Mouse (Mus musculus) left cerebral cortex, postnatal 14 days (tissue): ENCODE data around the gene P2rx1. TPM values are rescaled to one million over a fixed set of nuclear protein-coding genes. Genes with fewer than 3 reads are reported as not detected.

Experiments used
- DNase-seq, 2 experiments: peaks; one replicate each; pipeline ENCODE4 v3.0.0; 2021 to 2022; ENCODE audit warnings: low spot score in 2 of 2, mixed read lengths in 1 of 2
- intact Hi-C: fragments of 180-260 bp; cut with DNase I; formaldehyde crosslinking; loops from one replicate; pipeline ENCODE4 v1.15.1; 2025
- total RNA-seq, 2 experiments: library from RNA; stranded (reverse); gene quantifications; 2 replicates each; pipeline ENCODE4 v1.2.3; 2021

P2rx1 gene
- total RNA-seq, 2 experiments from 2014 or later, result 1.2 to 1.3 TPM

DNA sequence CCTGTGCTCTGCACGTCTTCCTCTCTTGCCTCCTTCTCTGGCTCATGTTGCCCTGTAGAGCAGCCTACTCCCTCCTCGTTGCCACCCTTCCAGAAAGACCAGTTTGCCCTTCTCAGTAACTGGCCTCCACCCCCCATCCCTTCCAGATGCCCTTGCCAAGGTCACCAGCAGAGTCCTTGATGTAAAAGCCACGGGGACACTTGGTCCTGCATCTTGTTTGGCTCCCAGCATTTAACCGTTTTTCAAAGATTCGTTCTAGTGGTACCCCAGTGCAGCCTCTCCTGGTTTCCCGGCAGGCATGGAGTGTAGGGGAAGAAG lies 17.2 kb downstream of the P2rx1 start:
- intact Hi-C loops, result no loop called here
- DNase-seq, result no peak

DNA sequence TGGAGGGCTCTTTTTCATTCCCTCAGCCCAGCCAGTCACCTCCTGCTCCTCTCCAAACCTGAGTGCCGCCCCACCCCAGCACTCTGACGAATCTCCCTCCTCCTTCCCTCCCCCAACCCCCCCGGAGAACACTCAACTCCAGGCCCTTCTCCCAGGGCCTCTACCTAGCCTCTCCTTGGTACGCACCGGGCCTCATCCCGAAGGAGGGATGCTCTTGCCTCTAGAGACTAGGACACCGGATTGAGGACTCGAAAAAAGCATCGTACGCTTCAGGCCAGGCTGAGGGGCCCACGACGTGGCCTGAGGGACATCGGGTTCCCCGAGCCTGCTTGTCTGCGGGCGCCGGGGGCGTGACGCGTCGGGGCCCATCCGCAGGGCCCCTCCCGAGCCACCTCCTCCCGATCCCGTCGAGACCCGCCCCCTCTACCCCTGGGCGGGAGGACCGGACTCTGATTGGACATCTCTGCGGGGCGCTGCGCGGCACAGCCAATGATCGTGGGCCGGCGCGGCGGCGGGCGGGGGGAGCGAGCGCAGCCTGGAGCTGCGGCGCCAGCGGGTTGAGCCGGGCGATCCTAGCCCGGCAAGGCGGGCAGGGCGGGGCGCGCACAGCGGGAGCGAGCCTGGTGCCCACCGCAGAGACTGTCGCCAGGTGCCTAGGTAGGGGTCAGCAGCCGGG lies 19.7 kb downstream of the P2rx1 start, which contains the start of gene Camkk1:
Camkk1 (plus strand) TSS at position 538 of the 676 bp plus-strand sequence.
- DNase-seq, result peak; percentile 95
- intact Hi-C loops, result no loop called here

DNA sequence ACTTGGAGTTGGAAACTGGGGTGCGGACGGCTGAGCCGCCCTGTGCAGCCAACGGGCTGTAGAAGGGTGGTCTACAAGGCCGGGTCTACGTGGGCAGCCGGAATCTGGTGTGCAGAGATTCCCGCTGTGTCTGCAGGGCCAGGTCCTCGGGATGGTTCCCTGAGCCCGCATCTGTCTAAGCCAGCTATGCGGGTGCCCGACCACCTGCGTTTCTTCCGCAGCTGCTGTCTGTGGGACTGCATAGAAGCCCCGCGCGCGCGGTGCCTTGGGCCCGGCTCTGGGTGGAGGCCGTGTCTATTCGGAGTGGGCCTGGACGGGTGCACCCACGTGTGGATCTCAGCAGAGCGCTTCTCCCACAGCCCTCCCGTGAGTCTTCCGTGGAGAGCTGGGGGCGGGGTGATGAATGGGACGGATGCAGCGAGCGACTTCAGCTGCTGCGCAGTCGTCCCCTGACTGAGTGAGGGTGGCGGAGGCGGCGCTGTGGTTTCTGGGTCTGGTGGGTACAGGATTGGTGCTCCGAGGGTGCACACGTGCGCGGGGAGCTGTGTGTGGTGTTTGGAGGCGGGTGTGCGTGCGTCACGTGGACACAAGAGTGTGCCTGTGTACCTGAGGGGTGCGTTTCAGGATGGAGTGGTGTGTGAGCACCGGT lies 20.4 kb downstream of the P2rx1 start:
- intact Hi-C loops, result no loop called here
- DNase-seq, result peak; percentile 85 to 92

DNA sequence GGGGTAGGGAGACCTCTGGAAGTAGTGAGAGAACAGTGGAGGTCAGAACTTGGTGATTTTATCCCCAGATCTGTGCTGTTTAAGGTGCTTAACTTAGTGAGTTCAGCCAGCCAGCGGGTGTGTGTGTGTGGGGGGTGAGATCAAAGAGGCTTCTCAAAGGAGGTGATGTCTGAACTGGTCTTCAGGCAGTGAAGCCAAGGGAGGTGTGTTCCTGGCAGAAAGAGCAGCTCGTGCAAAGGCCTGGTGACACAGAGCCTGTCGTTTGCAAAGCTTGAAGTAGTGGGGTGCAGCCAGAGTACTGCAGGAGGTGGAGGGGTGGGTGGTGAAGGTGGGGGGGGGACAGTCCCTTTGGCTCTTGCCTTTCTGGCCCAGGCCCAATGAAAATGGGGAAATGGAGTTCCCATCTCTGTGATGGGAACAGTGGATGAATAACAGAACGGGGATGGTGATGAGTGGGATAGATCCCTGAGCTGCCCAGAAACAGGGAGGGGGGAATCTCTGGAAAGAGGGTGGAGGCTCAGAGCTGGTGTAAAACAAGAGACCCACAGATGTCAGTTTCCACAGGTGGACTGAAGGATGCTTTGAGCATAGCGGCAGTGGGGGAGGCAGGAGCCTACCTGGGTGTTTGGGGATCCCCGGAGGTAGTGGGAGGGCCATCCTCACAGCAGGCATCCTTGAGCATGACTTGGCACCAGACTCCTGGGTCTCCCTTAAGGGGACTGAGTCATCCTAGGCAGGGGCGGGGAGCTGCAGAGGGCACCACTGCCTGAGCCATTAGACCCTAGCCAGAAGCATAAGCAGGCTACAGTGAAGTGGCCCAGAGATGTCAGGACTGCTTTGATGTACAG lies 22.3 kb downstream of the P2rx1 start:
- DNase-seq, result no peak
- intact Hi-C loops, result no loop called here

DNA sequence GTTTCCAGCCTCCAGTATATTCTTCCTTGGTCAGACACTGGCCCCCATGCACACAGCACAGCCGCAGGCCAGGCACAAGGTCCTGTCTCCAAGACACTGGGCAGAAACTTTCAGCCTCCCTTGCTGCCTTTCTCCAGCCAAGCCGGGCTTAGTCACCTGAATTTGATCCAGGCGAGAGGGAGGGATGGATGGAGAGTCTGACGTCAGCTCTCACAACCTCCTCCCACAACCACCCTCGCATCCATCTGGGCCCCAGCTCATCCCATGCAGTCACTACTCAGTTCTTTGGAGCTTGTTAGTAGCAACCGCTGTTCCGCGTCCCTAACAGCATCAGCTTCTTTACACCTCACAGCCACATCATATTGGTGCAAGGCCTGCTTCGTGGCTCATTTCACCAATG lies 24.2 kb downstream of the P2rx1 start:
- intact Hi-C loops, result no loop called here
- peak; percentile 81 to 84 for DNase-seq

DNA sequence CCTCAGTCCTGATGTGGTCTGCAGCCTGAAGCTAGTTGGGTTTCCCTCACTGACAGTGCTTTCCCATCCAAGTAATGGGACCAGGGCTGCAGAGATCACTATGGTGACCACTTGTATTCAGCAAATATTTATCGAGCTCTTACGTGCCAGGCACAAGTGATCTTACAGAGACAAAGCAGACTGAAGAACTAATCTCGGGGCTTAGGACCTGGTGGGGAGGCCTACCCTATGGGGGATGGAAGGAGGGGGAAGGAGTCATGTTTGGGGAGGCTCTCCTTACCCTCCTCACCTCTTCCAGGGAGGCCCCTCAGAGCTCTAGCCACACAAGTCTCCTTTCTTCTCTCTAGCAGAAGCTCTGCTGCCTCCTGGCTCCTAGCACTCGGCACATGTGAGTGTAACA lies 24.9 kb downstream of the P2rx1 start:
- no peak for DNase-seq
- intact Hi-C loops, result no loop called here

DNA sequence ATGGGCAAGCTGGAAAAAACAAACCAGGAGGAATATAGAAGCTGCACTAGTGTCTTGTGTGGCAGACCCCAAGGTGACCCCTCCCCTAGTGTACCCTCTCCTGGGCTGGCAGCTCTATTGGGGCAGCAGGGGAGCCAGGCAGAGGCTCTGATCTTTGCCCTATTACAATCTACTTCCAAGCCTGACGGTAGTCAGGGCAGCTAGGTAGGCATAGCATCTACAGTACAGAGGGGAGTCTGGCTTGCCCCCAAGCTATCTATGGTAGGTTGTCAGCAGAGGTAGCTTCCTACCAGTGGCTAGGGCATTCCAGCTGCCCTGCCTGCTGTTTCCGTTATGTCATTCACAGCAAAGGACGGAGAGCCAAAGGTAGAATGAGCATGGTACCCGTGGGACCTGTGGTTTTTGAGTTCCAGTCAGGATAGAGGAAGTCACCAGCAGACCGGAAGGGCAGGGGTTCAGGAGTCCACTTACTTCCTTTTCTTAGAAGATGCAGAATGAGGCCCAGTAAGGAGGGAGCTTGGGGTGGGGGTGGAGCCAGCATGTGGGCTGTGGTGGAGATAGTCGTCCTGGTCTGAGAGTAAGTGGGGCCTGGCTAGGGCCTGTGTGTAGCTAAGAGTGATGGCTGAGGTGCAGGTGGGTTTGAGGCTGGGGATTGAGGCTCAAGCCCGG lies 25.5 kb downstream of the P2rx1 start:
- no peak for DNase-seq
- intact Hi-C loops, result no loop called here

DNA sequence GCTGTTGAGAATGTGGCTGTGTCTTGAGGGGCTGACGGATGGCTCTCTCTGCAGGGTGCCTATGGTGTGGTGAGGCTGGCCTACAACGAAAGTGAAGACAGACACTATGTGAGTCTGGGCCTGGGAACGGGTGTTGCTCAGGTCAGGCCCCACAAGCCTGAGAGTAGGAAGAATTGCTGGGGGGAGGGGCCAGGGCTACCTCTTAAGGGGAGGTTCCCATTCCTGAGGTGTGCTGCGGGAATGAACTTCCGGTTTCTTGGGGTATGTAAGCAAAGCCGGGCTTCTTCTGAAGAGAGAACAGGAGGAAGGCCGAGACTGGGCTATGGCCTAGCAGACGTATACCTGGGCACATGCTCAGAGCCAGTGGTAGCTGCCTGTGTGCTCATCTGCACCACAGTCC lies 28.1 kb downstream of the P2rx1 start:
- intact Hi-C loops, result no loop called here
- no peak for DNase-seq

DNA sequence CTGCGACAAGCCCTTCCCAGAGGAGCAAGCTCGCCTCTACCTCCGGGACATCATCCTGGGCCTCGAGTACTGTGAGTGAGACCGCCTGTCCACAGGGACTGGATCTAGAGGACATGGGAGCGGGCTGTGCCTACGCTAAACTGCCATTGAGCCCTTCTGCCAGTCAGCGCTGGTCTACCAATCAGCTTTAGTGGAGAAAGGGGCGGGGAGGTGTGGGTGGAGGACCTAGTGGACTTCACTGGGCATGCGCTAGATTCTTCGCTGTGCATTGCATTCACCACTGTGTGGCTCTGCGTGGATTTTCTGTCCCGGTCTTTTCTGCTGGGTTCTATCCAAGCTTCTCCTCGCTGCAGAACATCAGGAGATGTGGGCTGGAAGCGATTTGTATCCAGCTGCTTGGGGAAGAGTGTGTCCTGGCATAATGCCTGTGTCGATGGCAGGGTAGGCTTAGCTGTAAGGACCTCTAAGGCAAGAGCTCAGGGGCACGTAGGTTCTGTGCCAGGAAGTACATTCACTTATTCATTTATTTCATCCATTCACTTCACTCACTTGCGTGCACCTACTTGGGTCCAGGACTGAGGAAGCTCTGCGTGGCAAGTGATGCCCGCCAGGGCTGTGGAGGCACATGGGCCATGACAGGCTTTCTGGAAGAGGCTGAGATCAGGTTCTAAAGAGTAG lies 32.1 kb downstream of the P2rx1 start:
- intact Hi-C loops, result no loop called here
- peak; percentile 89 to 97 for DNase-seq

DNA sequence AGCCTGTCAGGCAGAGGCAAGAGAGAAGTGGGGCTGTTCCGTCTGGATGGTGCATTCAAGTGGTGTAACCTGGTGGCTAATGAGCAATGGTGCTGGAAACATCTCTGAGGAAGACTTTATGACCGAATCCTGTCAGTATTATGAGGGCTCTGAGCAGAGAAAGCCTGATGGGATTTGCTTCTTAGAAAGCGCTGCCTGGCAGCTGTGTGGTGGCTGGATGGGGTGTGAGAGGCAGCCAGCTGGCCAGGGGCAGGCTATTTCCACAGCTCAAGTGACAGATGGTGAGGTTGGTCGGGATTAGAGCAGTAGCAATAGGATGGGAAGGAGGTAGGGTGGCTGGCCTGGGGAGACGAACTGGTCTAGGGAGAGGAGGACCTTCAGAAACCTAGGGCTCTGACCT lies 32.6 kb downstream of the P2rx1 start:
- DNase-seq, result no peak
- intact Hi-C loops, result no loop called here

DNA sequence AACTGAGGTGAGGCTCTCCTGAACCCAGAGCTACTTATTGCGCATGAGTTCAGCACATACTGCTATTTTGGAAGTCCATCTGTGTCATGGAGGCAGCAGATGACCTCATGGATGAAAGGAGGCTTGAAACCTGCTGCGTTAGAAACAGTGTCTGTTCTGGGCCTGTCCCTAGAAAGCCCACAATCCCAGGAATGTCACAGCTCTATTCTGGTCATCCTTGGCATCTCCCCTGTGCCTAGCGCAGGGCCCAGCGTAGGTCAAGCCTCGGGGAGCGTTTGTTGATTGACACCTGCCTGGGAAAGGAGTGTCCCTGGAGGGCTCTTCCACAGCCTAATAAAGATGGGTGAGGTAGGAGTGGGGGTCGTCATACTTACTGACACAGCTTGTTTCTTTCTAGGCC lies 37.2 kb downstream of the P2rx1 start:
- intact Hi-C loops, result no loop called here
- no peak for DNase-seq

DNA sequence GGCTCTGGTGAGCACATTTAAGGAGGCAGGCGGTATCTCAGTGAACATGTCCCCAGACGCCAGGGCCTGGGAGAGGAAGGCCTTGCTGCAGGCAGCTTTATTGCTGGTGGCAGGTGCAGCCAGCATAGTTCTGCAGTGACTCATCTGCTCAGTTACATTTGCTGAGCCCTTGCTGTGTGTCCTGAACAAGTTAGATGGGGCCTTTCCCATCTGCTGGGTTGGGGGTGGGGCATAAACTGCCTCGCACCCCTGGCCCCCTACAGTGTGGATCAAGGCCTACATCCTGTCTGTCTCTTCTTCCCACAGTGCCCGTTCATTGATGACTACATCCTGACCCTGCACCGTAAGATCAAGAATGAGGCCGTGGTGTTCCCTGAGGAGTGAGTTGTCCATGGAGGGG lies 38.0 kb downstream of the P2rx1 start:
- intact Hi-C loops, result no loop called here
- no peak for DNase-seq

DNA sequence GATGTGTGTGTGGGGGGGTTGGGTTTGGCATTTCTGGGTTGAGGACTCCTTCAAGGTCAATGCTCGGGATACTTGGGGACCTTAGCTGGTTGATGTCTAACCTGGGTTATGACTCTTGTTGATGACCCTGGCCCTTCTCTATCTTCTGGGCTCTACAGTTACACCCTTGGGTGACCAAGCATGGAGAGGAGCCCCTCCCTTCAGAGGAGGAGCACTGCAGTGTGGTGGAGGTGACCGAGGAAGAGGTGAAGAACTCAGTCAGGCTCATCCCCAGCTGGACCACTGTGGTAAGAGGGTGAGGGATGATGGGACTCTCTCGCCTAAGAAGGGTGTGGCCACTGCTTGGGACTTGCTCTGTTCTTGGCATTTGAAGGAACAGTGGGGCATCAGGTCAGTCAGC lies 38.8 kb downstream of the P2rx1 start:
- intact Hi-C loops, result loop anchor here (2.0 kb wide), 1 partner anchor 31 kb away; no protein-coding TSS in a partner anchor
- no peak for DNase-seq

DNA sequence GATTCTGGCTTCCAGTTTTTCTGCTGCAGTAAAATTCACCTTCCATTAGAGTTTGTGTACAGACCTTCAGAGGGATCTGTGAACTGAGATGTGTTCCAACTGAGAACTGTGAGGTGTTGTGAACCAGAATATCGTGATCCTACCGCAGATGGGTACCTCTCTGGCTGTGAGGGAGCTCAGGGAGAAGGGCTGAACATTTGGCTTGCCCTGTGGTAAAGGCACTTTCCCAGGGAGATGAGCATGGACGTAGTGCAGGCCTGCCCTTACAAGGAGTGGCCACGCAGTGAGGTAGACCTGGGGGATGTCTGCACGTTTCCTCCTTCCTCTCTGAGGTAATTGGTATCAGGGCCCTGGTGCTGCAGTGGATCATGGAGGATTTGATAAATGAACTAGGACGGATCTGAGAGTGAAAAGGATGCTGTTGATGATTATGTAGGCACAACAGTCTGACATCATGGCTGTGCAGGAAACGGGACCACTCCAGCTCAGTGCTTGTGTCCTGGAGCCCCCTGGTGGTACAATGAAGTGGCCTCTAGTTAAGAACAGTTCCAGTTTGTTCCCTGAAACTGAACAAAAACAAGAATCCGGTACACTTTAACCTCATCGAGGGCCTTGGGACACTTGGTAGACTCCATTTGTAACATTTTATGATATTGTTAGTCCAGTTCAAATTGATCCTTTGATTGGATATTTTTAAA lies 40.3 kb downstream of the P2rx1 start:
- intact Hi-C loops, result loop anchor here (2.0 kb wide), 1 partner anchor 32 kb away; no protein-coding TSS in a partner anchor
- peak; percentile 78 to 89 for DNase-seq

DNA sequence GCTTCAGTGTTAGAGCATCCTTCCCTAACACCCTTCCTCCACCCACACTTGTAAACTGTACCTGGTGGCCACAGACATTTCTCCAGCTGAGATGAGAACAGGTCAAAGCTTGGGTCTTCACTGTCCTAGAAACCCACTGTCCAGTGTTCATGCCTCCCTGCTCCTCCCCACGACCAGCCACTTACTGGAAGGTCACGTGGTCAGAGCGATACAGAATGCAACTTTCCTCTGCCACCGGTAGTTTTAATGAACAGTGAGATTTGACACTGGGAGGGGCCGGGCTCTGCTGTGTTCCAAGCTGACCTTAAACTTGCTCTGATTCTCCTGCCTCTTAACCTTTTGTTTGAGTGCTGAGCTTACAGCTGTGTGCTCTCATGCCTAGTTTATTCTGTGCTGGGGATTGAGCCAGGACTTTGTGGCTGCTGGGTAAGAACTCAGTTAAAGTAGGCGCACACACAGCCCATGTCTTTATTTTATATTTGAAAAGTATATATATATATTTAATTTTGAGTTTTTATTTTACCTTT lies 45.4 kb downstream of the P2rx1 start:
- no peak for DNase-seq
- intact Hi-C loops, result no loop called here

DNA sequence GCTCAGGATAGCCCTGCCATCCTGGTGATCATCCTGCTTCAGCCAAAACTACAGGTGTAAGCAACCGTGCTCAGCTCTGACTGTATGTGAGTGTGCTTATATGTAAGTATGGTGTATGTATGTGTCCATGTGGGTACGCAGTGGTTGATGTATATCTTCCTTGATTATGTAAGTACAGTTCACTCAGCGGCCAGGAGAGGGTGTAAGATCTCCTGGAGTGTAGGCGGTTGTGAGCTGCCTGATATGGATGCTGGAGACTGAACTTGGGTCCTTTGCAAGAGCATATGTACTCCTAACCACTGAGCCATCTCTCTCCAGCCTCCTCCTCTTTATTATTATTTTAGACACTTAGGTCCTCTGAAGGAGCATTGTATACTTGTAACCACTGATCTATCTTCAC lies 45.9 kb downstream of the P2rx1 start:
- intact Hi-C loops, result no loop called here
- no peak for DNase-seq

DNA sequence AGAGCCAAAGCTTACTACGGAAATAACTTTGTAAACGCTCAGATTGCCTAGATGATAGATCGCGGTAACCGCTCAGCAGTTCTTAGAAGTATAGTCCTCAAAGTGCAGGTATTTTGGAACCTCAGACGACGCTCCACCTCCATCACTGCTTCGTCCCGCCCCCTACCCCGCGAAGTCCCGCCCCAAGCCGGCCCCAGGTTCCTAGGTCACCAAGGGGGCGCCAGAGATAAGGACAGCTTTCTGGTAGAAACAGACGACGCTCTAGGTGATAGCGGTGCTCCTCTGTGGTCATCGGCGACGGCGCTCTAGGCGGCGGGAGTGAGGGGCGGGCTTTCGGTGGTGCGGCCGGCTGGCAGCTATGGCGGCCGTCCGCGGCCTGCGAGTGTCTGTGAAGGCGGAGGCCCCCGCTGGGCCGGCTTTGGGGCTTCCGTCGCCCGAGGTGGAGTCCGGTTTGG lies 48.7 kb downstream of the P2rx1 start, which contains the start of gene Ncbp3:
Ncbp3 (plus strand) TSS at position 242 of the 455 bp plus-strand sequence.
- DNase-seq, result peak; percentile 95 to 96
- intact Hi-C loops, result no loop called here
